Mouse (Mus musculus) ovary, adult 18-20 months (tissue): ENCODE results near the gene Bola2.
"Not testable (repeated sequence)": the region's sequence is repeated elsewhere in the genome, so short reads cannot be mapped to it uniquely, and the experiment has no call there.

ENCODE experiments used
- DNase-seq: peaks from one replicate; pipeline ENCODE4 v3.0.0; 2022; ENCODE audit warnings: low spot score, mixed read lengths

Gene Bola2

GRCm38 (mm10) chr7:126695210-126695611, at the start of gene Bola2:
Gene Bola2 (plus strand): TSS chr7:126695401.
- DNase-seq = peak; percentile 64

GRCm38 (mm10) chr7:126645708-126646107, 49.5 kb upstream of the Bola2 start:
- no peak for DNase-seq

GRCm38 (mm10) chr7:126648486-126648885, 46.7 kb upstream of the Bola2 start:
- DNase-seq = no peak

GRCm38 (mm10) chr7:126649231-126650051, 45.8 kb upstream of the Bola2 start, which contains the start of gene Sgf29:
Gene Sgf29 (plus strand): TSS chr7:126649309.
- DNase-seq = peak; percentile 88

- no peak for DNase-seq
These were observed 44.3 kb upstream of the Bola2 start for GRCm38 (mm10) chr7:126650852-126651251.

- no peak for DNase-seq
These were observed 41.2 kb upstream of the Bola2 start for GRCm38 (mm10) chr7:126653991-126654390.

GRCm38 (mm10) chr7:126655695-126656094, 39.5 kb upstream of the Bola2 start:
- DNase-seq = no peak

- no peak for DNase-seq
These were observed 37.7 kb upstream of the Bola2 start for GRCm38 (mm10) chr7:126657522-126657921.

- no peak for DNase-seq
These were observed 35.4 kb upstream of the Bola2 start for GRCm38 (mm10) chr7:126659771-126660170.

- DNase-seq = no peak
These were observed 31.6 kb upstream of the Bola2 start for GRCm38 (mm10) chr7:126663646-126664045.

- no peak for DNase-seq
These were observed 29.9 kb upstream of the Bola2 start for GRCm38 (mm10) chr7:126665269-126665668.

- DNase-seq = no peak
These were observed 27.6 kb upstream of the Bola2 start for GRCm38 (mm10) chr7:126667495-126668090.

- no peak for DNase-seq
These were observed 26.7 kb upstream of the Bola2 start for GRCm38 (mm10) chr7:126668452-126668851.

- DNase-seq = no peak
These were observed 25.0 kb upstream of the Bola2 start for GRCm38 (mm10) chr7:126670152-126670551.

- DNase-seq = no peak
These were observed 23.1 kb upstream of the Bola2 start for GRCm38 (mm10) chr7:126672111-126672510.

- DNase-seq = no peak
These were observed 20.1 kb upstream of the Bola2 start for GRCm38 (mm10) chr7:126675104-126675503.

GRCm38 (mm10) chr7:126676207-126676606, 19.0 kb upstream of the Bola2 start, which contains the start of gene Sult1a1:
Gene Sult1a1 (minus strand): TSS chr7:126676432.
- DNase-seq = no peak

- no peak for DNase-seq
These were observed 18.5 kb upstream of the Bola2 start for GRCm38 (mm10) chr7:126676631-126677220.

- DNase-seq = no peak
These were observed 16.5 kb upstream of the Bola2 start for GRCm38 (mm10) chr7:126678545-126679341.

- DNase-seq = no peak
These were observed 15.5 kb upstream of the Bola2 start for GRCm38 (mm10) chr7:126679683-126680082.

GRCm38 (mm10) chr7:126681221-126681620, 14.0 kb upstream of the Bola2 start:
- no peak for DNase-seq

- not testable (repeated sequence) for DNase-seq
These were observed 7.0 kb upstream of the Bola2 start for GRCm38 (mm10) chr7:126688156-126688555.
